Mouse (Mus musculus): Measurements from ENCODE around the gene Fut9. TPM values are rescaled to one million over a fixed set of nuclear protein-coding genes. Genes with fewer than 3 reads are reported as not detected.

Gene Fut9
- polyA plus RNA-seq, 1 experiment from 2014 or later, result 0.54 TPM

GRCm38 (mm10) chr4:25623176-25623575 lies 176.9 kb downstream of the Fut9 start:
- Histone ChIP-seq H3K27ac (ENCODE audit: low read depth) (no peak overlapping the region), H3K27me3 (ENCODE audit: insufficient read depth, low read length) (no peaks in the 10 kb centered on the region), H3K36me3 (ENCODE audit: insufficient read depth) (no peaks in the 10 kb centered on the region), H3K4me3 (ENCODE audit: low read depth, low read length) (no peak overlapping the region), H3K4me1 (ENCODE audit: insufficient read depth) (no peaks in the 10 kb centered on the region), H3K4me2 (no peak overlapping the region), H3K9ac (no peak overlapping the region), H3K9me3 (ENCODE audit: low read depth, low read length) (no peaks in the 10 kb centered on the region)
- WGBS, result 88% methylated on average over 2 of the region's 2 CpGs
- no peak for TF ChIP-seq CTCF (IDR thresholded peaks at IDR 0.05; ENCODE audit: low read depth)
- DNase-seq, result no peak
- ATAC-seq (ENCODE audit: insufficient read depth), result no peak

GRCm38 (mm10) chr4:25617301-25617700 lies 182.7 kb downstream of the Fut9 start:
- 79% methylated on average over 4 of the region's 4 CpGs for WGBS
- TF ChIP-seq CTCF (IDR thresholded peaks at IDR 0.05; ENCODE audit: low read depth), result no peak

GRCm38 (mm10) chr4:25613426-25613825 lies 186.6 kb downstream of the Fut9 start:
- H3K4me2 ChIP-seq, result no peak overlapping the region
- DNase-seq (no peak), ATAC-seq (ENCODE audit: insufficient read depth) (no peak)
- WGBS, result 80% methylated on average over 5 of the region's 5 CpGs
- H3K36me3 ChIP-seq (ENCODE audit: insufficient read depth), result no peaks in the 10 kb centered on the region
- no peak overlapping the region for H3K4me3 ChIP-seq (ENCODE audit: low read depth, low read length)
- no peak overlapping the region for H3K27ac ChIP-seq (ENCODE audit: low read depth)
- TF ChIP-seq CTCF (IDR thresholded peaks at IDR 0.05; ENCODE audit: low read depth), result no peak
- H3K27me3 ChIP-seq (ENCODE audit: insufficient read depth, low read length), result no peaks in the 10 kb centered on the region
- H3K9ac ChIP-seq, result no peak overlapping the region
- no peaks in the 10 kb centered on the region for H3K4me1 ChIP-seq (ENCODE audit: insufficient read depth)
- H3K9me3 ChIP-seq (ENCODE audit: low read depth, low read length), result no peaks in the 10 kb centered on the region

More at GRCm38 (mm10) chr4:25617301-25617700, 182.7 kb downstream of the Fut9 start:
- no peaks in the 10 kb centered on the region for H3K36me3 ChIP-seq (ENCODE audit: insufficient read depth)
- DNase-seq (no peak), ATAC-seq (ENCODE audit: insufficient read depth) (no peak)
- H3K4me2 ChIP-seq, result no peak overlapping the region
- H3K27me3 ChIP-seq (ENCODE audit: insufficient read depth, low read length), result no peaks in the 10 kb centered on the region
- H3K4me3 ChIP-seq (ENCODE audit: low read depth, low read length), result no peak overlapping the region
- no peak overlapping the region for H3K9ac ChIP-seq
- H3K9me3 ChIP-seq (ENCODE audit: low read depth, low read length), result no peaks in the 10 kb centered on the region
- H3K4me1 ChIP-seq (ENCODE audit: insufficient read depth), result no peaks in the 10 kb centered on the region
- H3K27ac ChIP-seq (ENCODE audit: low read depth), result no peak overlapping the region

GRCm38 (mm10) chr4:25610481-25610880 lies 189.6 kb downstream of the Fut9 start:
- DNase-seq, result no peak

GRCm38 (mm10) chr4:25593218-25593617 lies 206.8 kb downstream of the Fut9 start:
- ATAC-seq (ENCODE audit: insufficient read depth) (no peak), DNase-seq (no peak)
- Histone ChIP-seq H3K4me2 (no peak overlapping the region), H3K27ac (ENCODE audit: low read depth) (no peak overlapping the region), H3K36me3 (ENCODE audit: insufficient read depth) (no peaks in the 10 kb centered on the region), H3K9ac (no peak overlapping the region), H3K4me1 (ENCODE audit: insufficient read depth) (no peaks in the 10 kb centered on the region), H3K27me3 (ENCODE audit: insufficient read depth, low read length) (no peaks in the 10 kb centered on the region), H3K4me3 (ENCODE audit: low read depth, low read length) (no peak overlapping the region), H3K9me3 (ENCODE audit: low read depth, low read length) (no peaks in the 10 kb centered on the region)
- TF ChIP-seq CTCF (IDR thresholded peaks at IDR 0.05; ENCODE audit: low read depth), result no peak
- WGBS, result 66% methylated on average over 4 of the region's 4 CpGs

More at GRCm38 (mm10) chr4:25610481-25610880, 189.6 kb downstream of the Fut9 start:
- Histone ChIP-seq H3K9ac (no peak overlapping the region), H3K27ac (ENCODE audit: low read depth) (no peak overlapping the region), H3K36me3 (ENCODE audit: insufficient read depth) (no peaks in the 10 kb centered on the region), H3K4me3 (ENCODE audit: low read depth, low read length) (no peak overlapping the region), H3K4me2 (no peak overlapping the region), H3K4me1 (ENCODE audit: insufficient read depth) (no peaks in the 10 kb centered on the region), H3K9me3 (ENCODE audit: low read depth, low read length) (no peaks in the 10 kb centered on the region), H3K27me3 (ENCODE audit: insufficient read depth, low read length) (no peaks in the 10 kb centered on the region)
- ATAC-seq (ENCODE audit: insufficient read depth), result no peak
- TF ChIP-seq CTCF (IDR thresholded peaks at IDR 0.05; ENCODE audit: low read depth), result no peak
- WGBS, result 59% methylated on average over 2 of the region's 2 CpGs

Measured in lung, embryonic 14.5 days (tissue).